Mouse (Mus musculus) splenic B cell, adult 2 months (primary cell): Measurements from ENCODE around the gene Wdr19.
A peak's percentile ranks its signal among the peaks of the same experiment; 100 is the strongest.
"Not testable (repeated sequence)": the region's sequence is repeated elsewhere in the genome, so short reads cannot be mapped to it uniquely, and the experiment has no call there.

ENCODE experiments used
- DNase-seq: peaks from one replicate; pipeline ENCODE4 v3.0.0-alpha.2; 2011; ENCODE audit warnings: low read depth, low spot score
- H3K27me3 ChIP-seq: 2 replicates; pipeline ENCODE4 v1.6.1; 2012; ENCODE audit warnings: mild to moderate bottlenecking, low read length, moderate library complexity, mixed read lengths; ENCODE audit not compliant: control insufficient read depth, poor library complexity, insufficient read depth, severe bottlenecking
- H3K36me3 ChIP-seq: 2 replicates; pipeline ENCODE4 v1.6.1; 2012; ENCODE audit warnings: mild to moderate bottlenecking, low read length, moderate library complexity, mixed read lengths; ENCODE audit not compliant: control insufficient read depth, poor library complexity, insufficient read depth, severe bottlenecking

Wdr19 gene

GRCm38 (mm10) chr5:65247296-65247695 is 47.8 kb downstream of the Wdr19 start:
- no peaks in the 10 kb centered on the region for H3K27me3 ChIP-seq
- no peaks in the 10 kb centered on the region for H3K36me3 ChIP-seq
- DNase-seq, result peak; percentile 20

DNA sequence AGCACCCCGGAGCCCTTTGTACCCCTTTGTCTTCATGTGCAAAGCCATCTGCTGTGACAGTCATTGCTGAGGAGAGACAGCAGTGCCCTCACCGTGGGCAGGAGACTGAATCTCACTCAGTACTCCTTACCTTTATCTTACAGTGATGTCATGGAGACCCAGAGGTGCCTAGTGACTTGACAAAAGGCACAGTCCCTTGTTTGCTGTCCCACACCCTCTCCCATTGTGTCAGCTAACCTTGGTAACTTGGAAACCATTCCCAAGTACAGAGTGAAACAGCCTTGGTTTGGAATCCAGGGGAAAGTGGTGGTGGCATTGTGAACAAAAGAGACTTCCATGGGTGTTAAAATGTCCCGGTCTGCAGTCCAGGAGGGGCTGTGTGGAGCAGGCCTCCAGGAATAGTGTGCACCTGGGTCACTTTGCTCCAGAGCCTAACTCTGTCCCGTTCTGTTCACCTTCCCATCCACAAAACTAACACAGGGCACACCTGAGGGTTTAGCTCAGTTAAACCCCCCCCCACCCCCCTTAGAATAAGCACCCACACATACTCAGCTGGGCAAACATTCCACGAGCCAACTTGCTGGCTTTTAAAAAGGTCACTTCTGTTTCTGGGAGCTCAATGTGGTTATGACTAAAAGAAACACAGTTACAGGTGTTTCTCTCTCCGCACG is 50.8 kb downstream of the Wdr19 start:
- no peak for DNase-seq
- no peaks in the 10 kb centered on the region for H3K36me3 ChIP-seq
- no peaks in the 10 kb centered on the region for H3K27me3 ChIP-seq

DNA sequence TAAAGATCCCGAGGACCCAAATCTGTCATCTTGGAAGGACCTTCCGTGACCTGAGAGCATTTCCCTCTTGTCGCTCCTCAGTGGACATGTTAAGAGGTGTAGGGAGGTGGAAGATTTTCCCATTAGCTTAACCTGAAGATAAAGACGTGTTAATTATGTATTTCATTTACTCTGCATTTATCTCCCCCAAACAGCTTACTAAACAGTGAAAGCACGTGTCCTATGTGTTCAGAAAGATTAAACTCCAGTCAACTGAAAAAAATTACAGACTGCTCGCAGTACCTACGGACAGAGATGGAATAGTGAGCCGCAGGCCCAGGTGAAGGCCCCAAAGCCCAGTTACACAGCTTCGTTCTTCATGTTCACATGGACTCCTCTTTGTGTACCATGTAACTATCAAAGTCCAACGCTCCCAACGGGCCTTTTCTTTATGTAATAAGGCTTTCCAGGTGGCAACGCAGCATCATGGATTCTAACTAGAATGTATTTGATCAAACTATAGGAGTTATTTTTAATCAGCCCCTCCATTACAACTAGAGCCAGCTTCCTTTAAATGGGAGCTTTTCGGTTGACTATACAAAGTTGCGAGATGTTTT is 58.5 kb downstream of the Wdr19 start:
- peaks cover 9% of the 10 kb centered on the region; the same call in 1 of the 2 replicates for H3K36me3 ChIP-seq
- H3K27me3 ChIP-seq, result no peaks in the 10 kb centered on the region
- DNase-seq, result no peak

DNA sequence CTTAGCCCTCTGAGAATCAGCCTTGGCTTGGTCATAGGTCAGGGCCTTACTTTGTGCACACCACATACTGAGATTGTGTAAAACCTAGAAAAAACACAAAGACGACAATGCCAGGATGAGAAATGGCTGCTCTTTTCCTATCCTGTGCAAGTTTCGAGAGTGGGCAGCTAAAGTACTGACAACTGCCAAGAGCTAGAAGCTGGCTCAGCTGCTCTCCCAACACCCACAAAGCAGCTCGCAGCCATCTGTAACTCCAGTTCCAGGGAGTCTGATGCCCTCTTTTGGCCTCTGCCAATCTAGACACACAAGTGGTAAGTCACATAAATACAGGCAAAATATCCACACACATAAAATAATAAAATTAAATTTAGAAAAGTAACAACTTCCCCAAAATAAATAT is 74.5 kb downstream of the Wdr19 start:
- no peaks in the 10 kb centered on the region for H3K27me3 ChIP-seq
- H3K36me3 ChIP-seq, result peaks cover 19% of the 10 kb centered on the region
- DNase-seq, result no peak

DNA sequence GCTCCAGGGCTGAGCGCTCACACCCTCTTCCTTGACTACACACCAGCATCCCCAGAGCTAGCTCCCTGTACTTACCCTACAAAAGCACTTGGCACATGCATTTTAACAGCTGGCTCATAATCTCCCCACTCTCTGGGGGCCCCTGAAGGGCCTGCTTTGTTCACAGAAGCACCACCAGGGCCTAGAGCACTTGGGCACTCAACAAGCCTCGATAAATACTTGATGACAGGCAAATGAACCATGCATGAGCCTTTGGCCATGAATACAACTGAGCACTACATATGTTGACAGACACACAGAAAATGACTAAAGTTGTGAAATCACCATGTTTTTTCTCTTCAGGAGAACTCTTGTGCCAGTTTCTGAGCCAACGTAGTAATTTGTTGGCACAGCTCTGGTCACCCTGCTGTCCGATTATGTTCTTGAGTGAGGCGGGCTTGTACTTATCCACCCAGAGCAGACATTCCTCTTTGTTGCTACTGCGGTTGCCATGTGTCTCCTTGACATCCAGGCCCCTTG is 79.7 kb downstream of the Wdr19 start:
- Histone ChIP-seq H3K27me3 (no peaks in the 10 kb centered on the region), H3K36me3 (peaks cover 20% of the 10 kb centered on the region)
- DNase-seq, result no peak

DNA sequence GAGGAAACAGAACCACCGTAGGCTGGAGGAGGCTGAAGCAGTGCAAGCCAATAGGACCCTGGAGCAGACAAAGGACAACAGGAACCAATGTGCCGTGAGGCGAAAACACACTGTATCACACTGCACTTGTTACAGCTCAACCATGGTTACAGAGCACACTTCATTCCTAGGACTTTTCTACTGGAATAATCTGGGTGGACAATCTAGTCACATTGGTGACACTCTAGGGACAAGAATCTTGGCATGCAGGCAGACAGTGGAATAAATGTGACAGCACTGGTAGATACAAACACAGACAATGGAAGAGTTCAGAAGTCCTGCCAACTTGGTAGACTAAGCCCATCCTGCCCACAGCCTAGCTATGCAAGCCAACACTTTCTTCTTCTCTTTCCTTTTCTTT is 81.7 kb downstream of the Wdr19 start:
- Histone ChIP-seq H3K27me3 (no peaks in the 10 kb centered on the region), H3K36me3 (peaks cover 22% of the 10 kb centered on the region)
- no peak for DNase-seq

- no peaks in the 10 kb centered on the region for H3K27me3 ChIP-seq
- peak; percentile 67 for DNase-seq
- peaks cover 18% of the 10 kb centered on the region for H3K36me3 ChIP-seq
These were observed 84.7 kb downstream of the Wdr19 start for GRCm38 (mm10) chr5:65284171-65284570.

DNA sequence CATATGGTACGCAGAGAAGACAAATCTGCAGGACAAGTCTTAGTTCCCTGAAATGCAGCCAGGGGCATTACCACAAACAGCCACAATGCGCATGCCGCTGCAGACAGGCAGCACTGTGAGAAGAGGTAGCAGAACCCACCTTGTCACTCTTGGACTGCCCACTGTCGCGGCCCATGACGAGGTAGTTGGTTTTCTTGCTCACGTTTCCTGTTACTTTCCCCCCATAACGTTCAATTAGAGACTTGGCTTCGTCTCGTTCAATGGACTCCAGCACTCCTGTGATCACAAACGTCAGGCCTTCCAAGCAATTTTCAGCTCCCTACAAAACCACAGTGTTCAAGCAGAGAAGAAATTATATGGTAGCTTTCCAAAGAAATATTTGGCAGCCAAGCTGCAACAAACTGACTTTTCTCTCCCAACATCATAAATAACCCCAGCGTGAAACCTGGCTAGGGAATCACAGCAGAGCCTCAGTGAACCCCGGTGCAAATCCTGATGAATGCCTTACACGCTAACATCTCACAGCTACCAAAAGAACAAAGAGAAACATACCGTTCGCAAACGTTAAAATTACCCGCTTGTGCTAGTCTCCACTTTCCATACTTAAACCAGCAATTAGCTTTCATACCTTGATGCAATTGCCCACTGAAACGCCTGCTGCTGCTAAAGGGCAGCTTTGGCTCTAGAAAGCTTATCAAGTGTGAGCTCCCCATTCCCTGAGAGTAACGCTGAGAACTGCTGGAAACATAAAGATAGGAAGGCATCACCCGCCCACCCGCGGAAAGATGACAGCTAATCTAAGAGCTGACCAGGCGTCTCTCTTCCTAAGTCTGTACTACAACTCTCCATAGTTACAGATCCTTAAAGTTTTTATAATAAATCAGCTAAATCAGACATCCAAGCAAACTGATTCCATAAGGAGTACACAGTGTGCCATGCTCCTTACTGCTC is 88.5 kb downstream of the Wdr19 start:
- H3K27me3 ChIP-seq, result no peaks in the 10 kb centered on the region
- no peak for DNase-seq

DNA sequence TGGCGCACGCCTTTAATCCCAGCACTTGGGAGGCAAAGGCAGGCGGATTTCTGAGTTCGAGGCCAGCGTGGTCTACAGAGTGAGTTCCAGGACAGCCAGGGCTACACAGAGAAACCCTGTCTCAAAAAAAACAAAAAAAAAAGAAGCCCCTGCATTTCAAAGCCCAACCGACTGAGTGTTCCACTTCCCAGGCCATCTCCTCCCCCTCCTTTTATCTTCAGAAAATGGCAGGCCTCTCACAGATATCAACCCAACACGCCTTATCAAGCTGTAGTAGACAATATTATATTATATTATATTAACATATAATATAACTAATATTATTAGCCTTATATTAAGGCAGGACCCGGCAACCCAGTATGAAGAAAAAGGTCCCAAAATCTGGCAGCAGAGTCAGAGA is 89.5 kb downstream of the Wdr19 start:
- not testable (repeated sequence) for H3K27me3 ChIP-seq, DNase-seq
- peaks cover 24% of the 10 kb centered on the region for H3K36me3 ChIP-seq

More for the DNA sequence above, 88.5 kb downstream of the Wdr19 start:
- H3K36me3 ChIP-seq, result peaks cover 20% of the 10 kb centered on the region

- Histone ChIP-seq H3K27me3 (no peaks in the 10 kb centered on the region), H3K36me3 (peaks cover 27% of the 10 kb centered on the region)
- DNase-seq, result no peak
These were observed 94.1 kb downstream of the Wdr19 start for GRCm38 (mm10) chr5:65293627-65294026.

GRCm38 (mm10) chr5:65294270-65294669 is 94.8 kb downstream of the Wdr19 start:
- DNase-seq, result no peak
- H3K36me3 ChIP-seq, result peaks cover 25% of the 10 kb centered on the region
- no peaks in the 10 kb centered on the region for H3K27me3 ChIP-seq

- peaks cover 19% of the 10 kb centered on the region; the same call in 1 of the 2 replicates for H3K36me3 ChIP-seq
- H3K27me3 ChIP-seq, result no peaks in the 10 kb centered on the region
- no peak for DNase-seq
These were observed 98.9 kb downstream of the Wdr19 start for GRCm38 (mm10) chr5:65298167-65298950.

DNA sequence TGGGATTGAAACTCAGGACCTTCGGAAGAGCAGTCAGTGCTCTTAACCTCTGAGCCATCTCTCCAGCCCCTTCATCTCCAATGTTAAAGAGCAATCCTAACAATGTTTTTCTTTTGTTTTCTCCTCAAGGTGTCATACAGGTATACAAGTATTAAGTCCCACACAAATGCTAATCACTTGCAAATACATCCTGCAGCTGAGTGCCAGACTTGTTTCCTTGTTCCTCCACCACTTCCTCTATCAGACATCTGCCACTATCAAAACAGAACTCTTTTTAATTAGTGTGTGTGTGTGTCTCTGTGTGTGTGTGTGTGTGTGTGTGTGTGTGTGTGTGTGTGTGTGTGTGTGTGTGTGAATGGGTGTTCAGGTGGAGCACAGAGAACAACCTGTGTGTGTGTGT is 100.1 kb downstream of the Wdr19 start:
- DNase-seq, result peak; percentile 36
- not testable (repeated sequence) for H3K27me3 ChIP-seq
- H3K36me3 ChIP-seq, result peaks cover 15% of the 10 kb centered on the region; the same call in 1 of the 2 replicates

DNA sequence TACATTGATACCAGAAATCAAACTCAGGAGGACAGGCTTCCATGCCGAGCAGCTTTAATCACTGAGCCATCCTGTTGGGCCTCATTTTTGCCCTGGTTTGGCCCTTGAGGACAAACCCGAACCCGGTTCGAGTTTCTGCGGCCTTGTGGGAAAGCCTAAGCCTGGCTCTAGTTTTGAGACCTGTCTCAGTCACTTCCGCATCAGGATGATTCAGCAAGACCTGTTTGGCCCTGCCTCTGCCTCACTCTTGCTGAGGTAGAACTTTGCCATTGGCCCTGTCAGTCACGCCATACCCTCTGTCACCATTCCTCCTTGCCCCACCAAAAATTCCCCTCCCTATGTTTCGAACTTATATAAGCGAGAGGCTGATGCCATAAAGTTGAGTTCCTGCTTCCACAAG is 100.6 kb downstream of the Wdr19 start:
- Histone ChIP-seq H3K36me3 (peaks cover 13% of the 10 kb centered on the region; the same call in 1 of the 2 replicates), H3K27me3 (no peaks in the 10 kb centered on the region)
- DNase-seq, result no peak
